In the genomic region with DNA sequence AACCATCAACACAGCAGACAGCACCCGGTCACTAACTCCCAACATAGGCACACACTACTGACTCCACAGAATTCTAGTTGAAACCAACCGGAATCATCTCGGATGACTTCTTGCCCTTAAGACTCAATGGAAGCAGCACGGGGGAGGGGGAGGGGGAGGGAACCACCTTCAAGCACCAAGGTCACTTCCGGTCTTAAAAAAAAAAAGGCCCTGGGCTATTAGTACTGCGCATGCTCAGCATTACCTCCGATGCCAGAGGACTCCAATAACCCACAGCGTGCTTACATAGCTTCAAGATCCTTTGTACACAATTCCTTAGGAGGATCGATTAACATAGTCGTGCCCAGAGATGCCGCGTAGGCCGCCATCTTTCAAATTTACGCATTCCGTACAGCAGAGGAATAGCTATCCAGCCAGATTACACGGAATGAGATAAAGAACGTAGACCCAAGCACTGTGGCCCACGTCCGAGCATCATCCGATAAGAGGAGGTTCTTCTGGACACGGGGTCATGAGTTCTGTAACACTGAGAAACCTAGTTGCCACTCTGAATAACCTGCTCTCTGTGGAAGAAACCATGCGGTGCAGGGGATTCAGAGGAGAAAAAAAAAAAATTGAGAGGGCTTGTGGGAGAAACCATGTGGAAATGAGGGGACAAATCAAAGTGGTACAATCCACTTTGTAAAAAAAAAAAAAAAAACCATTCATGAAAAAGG, we compare ENCODE assay signal across 8 mouse cellular contexts. TPM values are rescaled to one million over a fixed set of nuclear protein-coding genes. Genes with fewer than 3 reads are reported as not detected.
DNase-seq lines count a peak whose midpoint lies in the region; ATAC-seq and TF ChIP-seq lines count a peak whose summit lies in the region.

A gene (minus strand): TSS at position 607 of the 716 bp plus-strand sequence.

- no peak for TF ChIP-seq CTCF in kidney, postnatal 0 days (IDR thresholded peaks at IDR 0.05; ENCODE audit: low read depth)

- peaks cover 27% of the 10 kb centered on the region for H3K36me3 ChIP-seq in heart, embryonic 12.5 days
- 0 out of 2 replicates have a peak, but pooled peaks cover 2% of the 10 kb centered on the region for H3K36me3 ChIP-seq in kidney, postnatal 0 days (ENCODE audit: insufficient read depth, low read length)
- H3K36me3 ChIP-seq in liver, embryonic 11.5 days (ENCODE audit: control insufficient read depth, insufficient read depth, low read length), result peaks cover 8% of the 10 kb centered on the region; the same call in 1 of the 2 replicates
- peaks cover 3% of the 10 kb centered on the region; the same call in 1 of the 2 replicates for H3K36me3 ChIP-seq in stomach, embryonic 15.5 days

- peak within 1 kb of the TSS; percentile 98 for H3K27ac ChIP-seq in heart, embryonic 12.5 days (ENCODE audit: poor library complexity, severe bottlenecking)
- peak within 1 kb of the TSS; percentile 95 for H3K27ac ChIP-seq in kidney, postnatal 0 days
- H3K27ac ChIP-seq in liver, embryonic 11.5 days (ENCODE audit: low read depth, low read length), result peak within 1 kb of the TSS; percentile 91
- H3K27ac ChIP-seq in stomach, embryonic 15.5 days, result peak within 1 kb of the TSS; percentile 97

- DNase-seq in CD4-positive, CD25-positive, alpha-beta regulatory T cell, adult 2 months (ENCODE audit: low read depth, low spot score), result peak; percentile 93
- peak; percentile 92 for DNase-seq in brain, embryonic 18.5 days (ENCODE audit: low read depth, low spot score)
- peak; percentile 95 for DNase-seq in kidney, postnatal 0 days (ENCODE audit: low spot score)
- DNase-seq in liver, embryonic 11.5 days (ENCODE audit: low spot score), result peak; percentile 74
- peak; percentile 52 to 53 for DNase-seq in natural killer cell, adult 2 months (ENCODE audit: low spot score in 2 of 2)

- H3K9me3 ChIP-seq in heart, embryonic 12.5 days (replicated peaks), result no peaks in the 10 kb centered on the region
- no peaks in the 10 kb centered on the region for H3K9me3 ChIP-seq in kidney, postnatal 0 days (replicated peaks; ENCODE audit: low read length)
- H3K9me3 ChIP-seq in liver, embryonic 11.5 days (ENCODE audit: control insufficient read depth, low read length), result no peaks in the 10 kb centered on the region
- H3K9me3 ChIP-seq in stomach, embryonic 15.5 days, result no peaks in the 10 kb centered on the region

- peak; percentile 88 for ATAC-seq in erythroid progenitor cell, adult 5-6 weeks (replicated peaks; ENCODE audit: low FRiP score, poor library complexity, severe bottlenecking)
- peak; percentile 78 for ATAC-seq in heart, embryonic 12.5 days (ENCODE audit: insufficient number of reproducible peaks, low FRiP score)
- ATAC-seq in kidney, postnatal 0 days (replicated peaks; ENCODE audit: low FRiP score, low read depth), result peak; percentile 70
- ATAC-seq in liver, embryonic 11.5 days (replicated peaks; ENCODE audit: low FRiP score), result peak; percentile 73
- ATAC-seq in stomach, embryonic 15.5 days (ENCODE audit: insufficient read depth, low FRiP score, low read depth), result peak; percentile 82

- H3K27me3 ChIP-seq in heart, embryonic 12.5 days (replicated peaks), result no peaks in the 10 kb centered on the region
- no peaks in the 10 kb centered on the region for H3K27me3 ChIP-seq in kidney, postnatal 0 days (ENCODE audit: insufficient read depth, low read length)
- no peaks in the 10 kb centered on the region for H3K27me3 ChIP-seq in liver, embryonic 11.5 days (replicated peaks; ENCODE audit: control insufficient read depth, insufficient read depth, low read length)
- H3K27me3 ChIP-seq in stomach, embryonic 15.5 days (replicated peaks), result no peaks in the 10 kb centered on the region

- H3K4me2 ChIP-seq in heart, embryonic 12.5 days, result peak within 1 kb of the TSS; percentile 77
- peak within 1 kb of the TSS; percentile 65 for H3K4me2 ChIP-seq in kidney, postnatal 0 days (ENCODE audit: low read length)
- H3K4me2 ChIP-seq in liver, embryonic 11.5 days, result peak within 1 kb of the TSS; percentile 86
- H3K4me2 ChIP-seq in stomach, embryonic 15.5 days, result peak within 1 kb of the TSS; percentile 80

- WGBS in heart, embryonic 12.5 days, result under 1% methylated on average over 22 of the region's 22 CpGs
- under 1% methylated on average over 22 of the region's 22 CpGs for WGBS in kidney, postnatal 0 days
- under 1% methylated on average over 22 of the region's 22 CpGs for WGBS in liver, embryonic 11.5 days
- under 1% methylated on average over 22 of the region's 22 CpGs for WGBS in stomach, embryonic 15.5 days

- H3K4me3 ChIP-seq in heart, embryonic 12.5 days, result peak within 1 kb of the TSS; percentile 73
- H3K4me3 ChIP-seq in kidney, postnatal 0 days (replicated peaks; ENCODE audit: low read depth, low read length), result peak within 1 kb of the TSS; percentile 49
- H3K4me3 ChIP-seq in liver, embryonic 11.5 days (ENCODE audit: low read depth, low read length), result peak within 1 kb of the TSS; percentile 66
- peak within 1 kb of the TSS; percentile 60 for H3K4me3 ChIP-seq in stomach, embryonic 15.5 days (replicated peaks)

- H3K9ac ChIP-seq in heart, embryonic 12.5 days, result peak within 1 kb of the TSS; percentile 72
- H3K9ac ChIP-seq in kidney, postnatal 0 days (ENCODE audit: low read depth, low read length), result peak within 1 kb of the TSS; percentile 60; the same call in 1 of the 2 replicates
- H3K9ac ChIP-seq in liver, embryonic 11.5 days (ENCODE audit: low read depth, low read length), result peak within 1 kb of the TSS; percentile 81
- H3K9ac ChIP-seq in stomach, embryonic 15.5 days, result peak within 1 kb of the TSS; percentile 44; the same call in 1 of the 2 replicates

- peaks cover 9% of the 10 kb centered on the region for H3K4me1 ChIP-seq in heart, embryonic 12.5 days (replicated peaks)
- H3K4me1 ChIP-seq in kidney, postnatal 0 days (replicated peaks; ENCODE audit: insufficient read depth, low read length), result no peaks in the 10 kb centered on the region; the same call in 1 of the 2 replicates
- H3K4me1 ChIP-seq in liver, embryonic 11.5 days (replicated peaks; ENCODE audit: control insufficient read depth, insufficient read depth, low read length), result peaks cover 3% of the 10 kb centered on the region; the same call in 1 of the 2 replicates
- peaks cover 16% of the 10 kb centered on the region; the same call in 1 of the 2 replicates for H3K4me1 ChIP-seq in stomach, embryonic 15.5 days

RNA-seq across cellular contexts. Expression of the gene that starts here (rescaled TPM):
- 2.9 TPM in 1 of 2 replicates, not detected in the other for total RNA-seq in erythroid progenitor cell, adult 5-6 weeks (2015; ENCODE audit: low replicate concordance)
- total RNA-seq in erythroid progenitor cell, adult 5-6 weeks (2017; ENCODE audit: low replicate concordance), result 0.83 and 2.1 TPM in 2 replicates
- polyA plus RNA-seq in heart, embryonic 12.5 days (2016; fragmentation: Nextera tagmentation; extraction: Ambion mirVana), result 9.1 and 9.9 TPM in 2 replicates
- 7.7 and 7.8 TPM in 2 replicates for polyA plus RNA-seq in kidney, postnatal 0 days (2015; fragmentation: Nextera tagmentation; extraction: Ambion mirVana)
- 4.9 and 5.8 TPM in 2 replicates for polyA plus RNA-seq in liver, embryonic 11.5 days (2014; fragmentation: Nextera tagmentation; extraction: Ambion mirVana)
- 7.9 and 8.3 TPM in 2 replicates for polyA plus RNA-seq in stomach, embryonic 15.5 days (2015; fragmentation: Nextera tagmentation; extraction: Ambion mirVana)

Comparison
In these comparisons a context has a peak if more than half of its experiments do, and no peak if none do; other contexts are left out.
1. Peak in every context shown above with its lines: DNase-seq, ATAC-seq, H3K4me3 ChIP-seq and H3K27ac ChIP-seq.